Mouse (Mus musculus): ENCODE results near the gene Klc1. TPM values are rescaled to one million over a fixed set of nuclear protein-coding genes. Genes with fewer than 3 reads are reported as not detected.

Klc1 gene
- polyA plus RNA-seq, 1 experiment: 85.0 TPM

DNA sequence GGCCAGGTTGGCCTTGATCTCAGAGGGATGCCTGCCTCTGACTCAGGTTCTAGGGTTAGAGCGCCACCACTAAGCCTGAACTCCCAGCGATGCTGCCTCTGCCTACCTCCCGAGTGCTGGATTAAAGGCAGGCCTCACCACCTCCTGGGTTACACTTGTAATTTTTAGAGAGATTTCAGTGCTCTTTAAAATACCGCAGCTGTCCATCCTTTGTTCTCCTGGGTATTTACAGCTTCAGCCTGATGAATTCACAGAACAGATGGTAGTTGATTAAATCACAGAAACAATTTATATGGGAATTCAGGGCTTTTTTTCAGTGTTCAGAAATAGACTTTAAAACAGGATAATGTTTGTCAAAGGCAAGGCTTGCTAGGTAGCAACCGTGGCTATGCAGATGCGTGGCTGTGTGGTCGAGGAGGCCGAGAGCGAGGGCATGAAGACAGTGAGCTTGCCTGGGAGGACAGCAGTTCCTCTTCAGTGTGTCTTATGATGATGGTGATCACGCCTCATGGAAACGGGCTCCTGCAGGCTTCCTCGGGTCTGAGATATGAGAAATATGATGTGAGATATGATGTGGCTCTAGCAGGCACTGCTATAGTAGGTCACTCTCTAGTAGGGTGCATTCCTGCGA lies 32.9 kb downstream of the Klc1 start:
- 97% methylated on average over 13 of the region's 13 CpGs for WGBS
- Histone ChIP-seq H3K4me3 (ENCODE audit: control insufficient read depth, insufficient read depth, low read length) (no peak overlapping the region), H3K36me3 (ENCODE audit: control insufficient read depth, insufficient read depth, low read length) (peaks cover 36% of the 10 kb centered on the region)

DNA sequence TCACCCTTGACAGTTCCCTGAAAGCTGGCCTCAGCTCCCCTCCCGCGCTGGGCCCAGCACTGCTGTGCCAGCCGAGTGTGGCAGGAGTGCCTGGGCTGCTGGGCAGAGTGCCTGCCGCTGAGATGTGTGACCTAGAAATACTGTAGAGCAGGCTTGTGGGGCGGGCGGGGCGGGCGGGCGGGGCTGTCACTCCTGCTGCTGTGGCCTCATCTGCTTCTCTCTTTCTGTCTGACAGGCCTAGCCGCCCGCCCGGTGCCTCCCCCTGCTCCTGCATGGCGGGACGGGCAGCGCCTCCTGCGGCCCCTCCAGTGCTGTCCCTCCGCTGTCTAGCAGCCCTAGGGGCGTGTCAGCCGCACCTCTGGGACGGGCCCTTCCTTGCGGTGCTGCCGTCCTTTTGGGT lies 35.5 kb downstream of the Klc1 start:
- H3K27me3 ChIP-seq (ENCODE audit: control insufficient read depth, insufficient read depth, low read length): no peaks in the 10 kb centered on the region
- no peak for DNase-seq
- H3K4me3 ChIP-seq (ENCODE audit: control insufficient read depth, insufficient read depth, low read length): no peak overlapping the region
- H3K36me3 ChIP-seq (ENCODE audit: control insufficient read depth, insufficient read depth, low read length): peaks cover 22% of the 10 kb centered on the region
- no peaks in the 10 kb centered on the region for H3K4me1 ChIP-seq (replicated peaks; ENCODE audit: control insufficient read depth, insufficient read depth, low read length)
- 96% methylated on average over 22 of the region's 22 CpGs for WGBS
- TF ChIP-seq CTCF (IDR thresholded peaks at IDR 0.05; ENCODE audit: borderline replicate concordance, control insufficient read depth, extremely low read depth, insufficient read depth, low read length, poor library complexity) (no peak), POLR2A (IDR thresholded peaks at IDR 0.05; ENCODE audit: control insufficient read depth, extremely low read depth, insufficient read depth, low read length, poor library complexity) (no peak)
- H3K27ac ChIP-seq (ENCODE audit: control insufficient read depth, insufficient read depth, low read length): no peak overlapping the region

More for the DNA sequence above, 32.9 kb downstream of the Klc1 start:
- Histone ChIP-seq H3K4me1 (replicated peaks; ENCODE audit: control insufficient read depth, insufficient read depth, low read length) (no peaks in the 10 kb centered on the region), H3K27me3 (ENCODE audit: control insufficient read depth, insufficient read depth, low read length) (no peaks in the 10 kb centered on the region), H3K27ac (ENCODE audit: control insufficient read depth, insufficient read depth, low read length) (no peak overlapping the region)
- TF ChIP-seq POLR2A (IDR thresholded peaks at IDR 0.05; ENCODE audit: control insufficient read depth, extremely low read depth, insufficient read depth, low read length, poor library complexity) (no peak), CTCF (IDR thresholded peaks at IDR 0.05; ENCODE audit: borderline replicate concordance, control insufficient read depth, extremely low read depth, insufficient read depth, low read length, poor library complexity) (no peak)
- no peak for DNase-seq

DNA sequence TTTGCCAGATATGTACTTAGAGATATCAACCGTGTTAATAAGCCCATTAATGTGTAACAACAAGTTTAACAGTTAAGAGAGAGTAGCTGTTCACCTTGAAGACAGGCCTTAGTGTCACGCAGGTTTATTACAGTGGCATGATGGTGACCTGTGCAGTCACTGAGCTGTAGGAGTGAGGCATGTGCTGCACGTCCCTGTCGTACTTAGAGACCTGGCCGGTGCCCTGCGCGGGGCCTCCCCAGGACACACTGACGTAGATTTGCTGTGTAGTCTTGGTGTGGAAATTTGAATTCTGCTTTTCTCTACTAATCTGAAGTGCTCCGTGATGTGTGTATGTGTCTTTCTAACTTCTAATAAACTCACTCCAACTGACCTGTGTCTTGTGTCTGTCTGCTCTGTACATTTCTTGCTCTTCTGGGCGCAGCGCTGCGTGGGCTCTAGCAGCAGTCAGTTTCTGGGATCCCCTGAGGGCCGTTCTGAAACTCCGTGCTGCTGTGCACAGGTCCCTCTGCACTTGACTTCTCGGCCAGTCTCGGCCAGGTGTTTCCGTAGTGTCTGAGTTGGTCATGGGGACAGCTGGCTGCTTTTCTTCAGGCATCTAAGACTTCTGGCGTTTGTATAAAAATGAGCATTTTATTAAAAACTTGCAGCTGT lies 36.0 kb downstream of the Klc1 start:
- TF ChIP-seq CTCF (IDR thresholded peaks at IDR 0.05; ENCODE audit: borderline replicate concordance, control insufficient read depth, extremely low read depth, insufficient read depth, low read length, poor library complexity) (no peak), POLR2A (IDR thresholded peaks at IDR 0.05; ENCODE audit: control insufficient read depth, extremely low read depth, insufficient read depth, low read length, poor library complexity) (no peak)
- H3K36me3 ChIP-seq (ENCODE audit: control insufficient read depth, insufficient read depth, low read length): peaks cover 17% of the 10 kb centered on the region
- H3K27me3 ChIP-seq (ENCODE audit: control insufficient read depth, insufficient read depth, low read length): no peaks in the 10 kb centered on the region
- no peak for DNase-seq
- H3K27ac ChIP-seq (ENCODE audit: control insufficient read depth, insufficient read depth, low read length): no peak overlapping the region
- no peak overlapping the region for H3K4me3 ChIP-seq (ENCODE audit: control insufficient read depth, insufficient read depth, low read length)
- 98% methylated on average over 18 of the region's 18 CpGs for WGBS
- H3K4me1 ChIP-seq (replicated peaks; ENCODE audit: control insufficient read depth, insufficient read depth, low read length): no peaks in the 10 kb centered on the region

DNA sequence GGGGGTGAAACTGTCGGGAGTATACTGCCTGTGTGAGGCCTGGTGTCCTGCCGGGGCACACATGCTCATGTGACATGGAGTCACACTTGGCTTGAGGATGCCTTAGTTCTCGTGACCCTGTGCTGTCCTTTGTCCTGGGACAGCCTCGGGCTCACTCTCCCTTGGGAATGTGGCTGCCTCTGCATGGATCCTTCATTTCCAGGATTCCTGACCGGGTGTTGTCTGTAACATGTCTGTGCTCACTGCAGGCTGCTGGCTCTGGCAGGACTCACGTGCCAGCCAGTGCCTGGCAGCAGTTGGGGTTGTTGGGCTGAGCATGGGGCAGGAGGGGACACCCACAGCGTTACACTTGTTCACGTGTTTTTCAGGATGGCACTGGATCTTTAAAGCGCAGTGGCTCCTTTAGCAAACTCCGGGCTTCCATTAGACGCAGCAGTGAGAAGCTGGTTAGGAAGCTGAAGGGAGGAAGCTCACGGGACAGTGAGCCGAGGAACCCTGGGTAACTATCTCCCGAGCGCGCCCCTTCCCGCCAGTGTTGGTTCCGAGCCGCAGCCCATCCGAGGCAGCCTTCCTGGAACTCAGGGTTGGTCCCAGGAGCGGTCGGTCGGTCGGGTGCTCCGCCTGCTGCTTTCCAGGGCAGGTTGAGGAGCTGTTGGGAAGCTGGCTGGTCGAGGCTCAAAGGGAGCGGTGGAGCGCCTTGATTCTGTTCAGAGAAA lies 36.7 kb downstream of the Klc1 start:
- TF ChIP-seq CTCF (IDR thresholded peaks at IDR 0.05; ENCODE audit: borderline replicate concordance, control insufficient read depth, extremely low read depth, insufficient read depth, low read length, poor library complexity): no peak
- TF ChIP-seq POLR2A (IDR thresholded peaks at IDR 0.05; ENCODE audit: control insufficient read depth, extremely low read depth, insufficient read depth, low read length, poor library complexity): no peak
- H3K27ac ChIP-seq (ENCODE audit: control insufficient read depth, insufficient read depth, low read length): no peak overlapping the region
- no peaks in the 10 kb centered on the region for H3K27me3 ChIP-seq (ENCODE audit: control insufficient read depth, insufficient read depth, low read length)
- peaks cover 11% of the 10 kb centered on the region; the same call in 1 of the 2 replicates for H3K36me3 ChIP-seq (ENCODE audit: control insufficient read depth, insufficient read depth, low read length)
- WGBS: 96% methylated on average over 28 of the region's 28 CpGs
- DNase-seq: no peak
- no peak overlapping the region for H3K4me3 ChIP-seq (ENCODE audit: control insufficient read depth, insufficient read depth, low read length)
- H3K4me1 ChIP-seq (replicated peaks; ENCODE audit: control insufficient read depth, insufficient read depth, low read length): no peaks in the 10 kb centered on the region

DNA sequence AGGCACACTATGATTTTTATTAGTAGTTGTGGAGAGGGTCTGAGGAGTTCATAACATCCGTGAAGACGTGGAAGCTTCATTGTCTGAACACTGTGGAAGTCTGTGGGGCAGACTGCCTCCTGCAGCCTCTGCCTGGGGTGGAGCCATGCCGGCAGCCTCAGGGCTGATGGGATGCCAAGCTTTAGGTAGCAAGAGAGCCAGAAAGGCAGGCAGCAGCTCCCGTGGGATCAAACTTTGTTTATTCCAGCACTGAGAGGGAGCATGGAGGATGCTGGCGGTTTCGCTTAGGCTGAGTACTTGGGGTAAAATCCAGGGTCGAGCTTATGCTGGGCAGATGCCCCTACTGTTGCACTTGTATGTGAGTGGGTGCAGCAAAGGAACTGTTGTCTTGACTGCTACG lies 38.6 kb downstream of the Klc1 start:
- H3K27me3 ChIP-seq (ENCODE audit: control insufficient read depth, insufficient read depth, low read length): no peaks in the 10 kb centered on the region
- no peaks in the 10 kb centered on the region for H3K4me1 ChIP-seq (replicated peaks; ENCODE audit: control insufficient read depth, insufficient read depth, low read length)
- 92% methylated on average over 8 of the region's 8 CpGs for WGBS
- H3K4me3 ChIP-seq (ENCODE audit: control insufficient read depth, insufficient read depth, low read length): no peak overlapping the region
- no peak for TF ChIP-seq CTCF (IDR thresholded peaks at IDR 0.05; ENCODE audit: borderline replicate concordance, control insufficient read depth, extremely low read depth, insufficient read depth, low read length, poor library complexity)
- TF ChIP-seq POLR2A (IDR thresholded peaks at IDR 0.05; ENCODE audit: control insufficient read depth, extremely low read depth, insufficient read depth, low read length, poor library complexity): no peak
- no peak for DNase-seq
- peaks cover 10% of the 10 kb centered on the region; the same call in 1 of the 2 replicates for H3K36me3 ChIP-seq (ENCODE audit: control insufficient read depth, insufficient read depth, low read length)
- H3K27ac ChIP-seq (ENCODE audit: control insufficient read depth, insufficient read depth, low read length): no peak overlapping the region

DNA sequence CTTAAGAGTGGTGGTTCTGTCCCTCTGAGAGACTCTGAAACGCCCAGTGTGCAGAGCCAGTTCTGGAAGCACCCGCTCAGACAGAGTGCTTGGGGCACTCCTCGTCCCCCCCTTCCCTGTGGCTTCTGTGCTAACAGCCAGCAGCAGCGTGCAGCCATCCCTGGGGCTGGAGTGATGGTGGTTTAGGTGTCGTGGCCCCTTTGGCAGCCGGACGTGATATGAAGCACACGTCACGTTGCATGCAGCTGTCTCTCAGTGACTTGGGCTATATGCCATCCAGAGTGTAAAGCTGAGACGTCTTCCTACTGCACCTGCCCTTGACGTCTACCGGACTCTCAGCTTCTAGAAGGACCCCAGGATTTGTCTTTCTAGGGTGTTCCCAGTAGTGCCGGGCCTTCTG lies 39.8 kb downstream of the Klc1 start:
- H3K4me3 ChIP-seq (ENCODE audit: control insufficient read depth, insufficient read depth, low read length): no peak overlapping the region
- H3K36me3 ChIP-seq (ENCODE audit: control insufficient read depth, insufficient read depth, low read length): peaks cover 4% of the 10 kb centered on the region; the same call in 1 of the 2 replicates
- 96% methylated on average over 13 of the region's 13 CpGs for WGBS
- H3K27ac ChIP-seq (ENCODE audit: control insufficient read depth, insufficient read depth, low read length): no peak overlapping the region
- TF ChIP-seq POLR2A (IDR thresholded peaks at IDR 0.05; ENCODE audit: control insufficient read depth, extremely low read depth, insufficient read depth, low read length, poor library complexity) (no peak), CTCF (IDR thresholded peaks at IDR 0.05; ENCODE audit: borderline replicate concordance, control insufficient read depth, extremely low read depth, insufficient read depth, low read length, poor library complexity) (no peak)
- H3K4me1 ChIP-seq (replicated peaks; ENCODE audit: control insufficient read depth, insufficient read depth, low read length): no peaks in the 10 kb centered on the region
- DNase-seq: no peak
- no peaks in the 10 kb centered on the region for H3K27me3 ChIP-seq (ENCODE audit: control insufficient read depth, insufficient read depth, low read length)
